Mouse (Mus musculus) neural tube, embryonic 10.5 days (tissue): ENCODE results near the gene 9130213A22Rik.

Experiments
- DNase-seq: peaks from one replicate; pipeline ENCODE4 v3.0.0-alpha.2; 2017; ENCODE audit warnings: low spot score; ENCODE audit errors: extremely low spot score

Gene 9130213A22Rik

DNA sequence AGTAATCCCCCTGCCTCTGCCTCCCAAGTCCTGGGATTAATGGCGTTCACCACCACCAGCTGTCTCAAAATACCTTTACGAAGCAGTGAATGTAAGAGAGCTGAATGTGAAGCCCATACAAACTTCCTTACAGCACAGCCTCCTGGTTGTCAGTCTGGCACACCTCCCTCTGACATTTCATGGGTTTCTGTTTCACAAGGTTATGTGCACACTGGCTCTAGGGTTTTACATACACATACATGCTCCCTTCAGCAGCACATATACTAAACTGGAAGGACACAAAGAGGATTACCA lies 47.7 kb downstream of the 9130213A22Rik start:
- no peak for DNase-seq

DNA sequence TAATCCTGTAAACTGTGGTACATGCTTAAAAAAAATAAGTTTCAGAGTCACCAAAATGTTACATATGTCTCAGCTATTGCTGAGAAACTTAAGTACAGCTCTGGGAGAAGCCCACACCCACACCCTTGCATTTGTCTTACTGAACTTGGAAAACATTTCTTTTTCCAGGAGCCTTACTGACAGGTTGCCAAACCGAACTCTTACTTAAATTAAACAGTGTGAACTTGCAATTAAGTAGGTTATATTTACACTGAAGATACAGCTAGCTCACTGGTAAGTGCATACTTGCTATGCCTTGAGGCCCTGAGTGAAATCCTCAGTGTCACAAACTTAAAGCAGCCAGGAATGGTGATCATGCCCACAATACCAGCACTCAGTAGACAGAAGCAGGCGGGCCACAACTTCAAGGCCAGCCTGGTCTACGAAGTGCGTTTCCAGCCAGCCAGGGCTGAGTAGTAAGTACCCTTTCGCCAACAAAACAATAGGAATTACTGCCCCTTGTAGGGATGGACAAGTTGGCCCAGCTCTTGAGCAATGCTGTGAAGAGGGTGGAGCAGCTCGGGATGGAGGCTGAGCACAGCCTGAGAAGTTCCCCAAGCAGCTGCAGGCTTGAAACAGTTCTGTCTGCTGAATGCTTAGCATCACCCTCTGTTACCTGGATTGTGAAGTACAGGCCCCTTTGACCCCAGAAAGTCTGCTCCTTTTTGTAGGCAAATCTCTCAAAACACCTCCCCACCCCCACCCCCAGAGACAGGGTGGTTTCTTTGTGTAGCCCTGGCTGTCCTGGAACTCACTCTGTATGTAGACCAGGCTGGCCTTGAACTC lies 48.2 kb downstream of the 9130213A22Rik start:
- no peak for DNase-seq

DNA sequence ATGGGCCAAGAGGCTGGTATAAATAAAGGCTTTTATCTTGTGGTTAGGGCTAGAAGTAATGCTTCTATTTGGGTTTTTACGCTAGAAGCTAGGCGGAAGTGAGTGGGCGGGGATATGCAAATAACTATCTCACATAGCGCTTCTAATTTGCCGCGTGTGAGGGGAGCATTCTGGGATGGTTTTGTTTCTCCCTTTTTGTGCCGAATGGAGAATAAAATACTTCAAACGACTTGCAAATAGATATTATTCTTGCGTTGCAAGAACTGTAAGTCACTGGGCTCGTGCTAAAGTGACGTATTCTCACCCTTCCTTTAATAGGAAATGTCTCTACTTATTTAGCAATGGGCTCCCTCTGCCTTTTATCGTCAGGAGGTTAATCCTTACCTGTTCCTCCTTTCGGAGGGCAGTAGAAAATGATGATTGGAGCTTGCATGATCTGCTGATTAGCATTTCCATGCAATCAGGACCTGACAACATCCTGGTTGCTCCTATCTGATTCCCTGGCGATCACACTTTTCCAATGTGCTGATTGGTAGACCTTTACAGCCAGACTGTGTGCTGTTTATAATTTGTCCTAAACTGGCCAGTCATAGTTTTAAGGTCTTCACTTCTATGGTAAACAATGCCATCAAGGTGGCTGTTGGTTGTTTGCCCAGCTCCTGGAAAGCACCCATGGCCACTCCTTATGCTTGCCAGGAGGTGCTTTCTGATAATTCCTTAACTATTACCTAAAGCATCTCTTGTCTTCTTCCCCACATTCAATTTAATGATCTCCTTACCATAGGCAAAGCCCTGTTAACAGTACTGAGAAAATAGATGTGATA lies 49.1 kb downstream of the 9130213A22Rik start:
- peak; percentile 78 for DNase-seq

DNA sequence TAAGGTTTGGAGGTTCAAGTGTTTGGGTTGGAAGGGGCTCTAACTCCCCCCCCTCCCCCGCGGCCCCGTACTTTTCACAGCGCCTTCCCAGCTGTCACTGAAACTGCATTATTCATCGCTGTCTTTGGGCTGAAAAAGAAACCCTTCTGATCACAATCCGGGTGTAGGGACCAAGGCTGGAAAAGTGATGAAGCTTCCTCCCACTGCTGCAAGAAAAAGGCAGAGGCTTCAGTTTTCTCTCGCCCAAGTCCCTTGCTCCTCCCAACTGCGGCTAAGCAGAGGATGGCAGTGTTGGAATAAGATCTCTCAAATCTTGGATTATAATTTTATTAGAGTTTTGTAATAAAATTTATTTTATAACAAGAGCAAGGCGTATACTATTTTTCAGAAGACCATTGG lies 49.7 kb downstream of the 9130213A22Rik start:
- no peak for DNase-seq

DNA sequence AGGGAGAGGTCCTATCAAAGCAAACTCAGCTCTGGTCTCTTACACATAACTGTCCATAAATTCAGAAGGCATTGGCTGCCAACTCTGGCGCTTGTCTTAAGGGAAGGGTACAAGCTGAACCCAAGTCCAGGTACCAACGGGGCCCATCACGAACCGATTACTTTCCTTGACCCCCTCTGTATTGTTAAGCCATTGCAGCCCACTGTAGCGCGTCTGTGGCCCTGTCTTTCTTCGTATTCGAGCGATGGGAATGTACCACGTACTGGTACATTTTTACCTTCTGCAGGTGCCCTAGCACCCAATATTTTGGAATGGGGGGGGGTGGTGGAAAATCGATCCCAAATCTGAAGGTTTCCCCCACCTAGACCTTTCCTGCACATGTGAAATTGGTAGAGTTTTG lies 50.2 kb downstream of the 9130213A22Rik start:
- DNase-seq: no peak

DNA sequence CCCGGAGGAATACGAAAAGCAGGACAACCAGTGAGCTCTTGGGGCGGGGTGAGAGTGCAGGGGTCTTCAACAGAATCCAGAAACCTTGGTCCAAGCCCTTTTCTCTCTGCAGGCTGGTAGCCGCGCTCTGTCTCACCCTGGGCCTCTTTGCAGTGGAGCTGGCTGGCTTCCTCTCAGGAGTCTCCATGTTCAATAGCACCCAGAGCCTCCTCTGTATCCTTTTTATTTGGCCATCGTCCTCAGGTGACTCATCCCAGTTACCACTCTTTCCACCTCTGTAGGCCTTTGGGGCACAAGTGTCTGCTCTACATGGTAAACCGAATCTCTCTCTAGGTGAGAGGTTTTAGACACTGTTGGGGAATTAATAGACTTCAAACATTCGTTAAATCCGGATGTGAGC lies 51.1 kb downstream of the 9130213A22Rik start:
- DNase-seq: no peak

DNA sequence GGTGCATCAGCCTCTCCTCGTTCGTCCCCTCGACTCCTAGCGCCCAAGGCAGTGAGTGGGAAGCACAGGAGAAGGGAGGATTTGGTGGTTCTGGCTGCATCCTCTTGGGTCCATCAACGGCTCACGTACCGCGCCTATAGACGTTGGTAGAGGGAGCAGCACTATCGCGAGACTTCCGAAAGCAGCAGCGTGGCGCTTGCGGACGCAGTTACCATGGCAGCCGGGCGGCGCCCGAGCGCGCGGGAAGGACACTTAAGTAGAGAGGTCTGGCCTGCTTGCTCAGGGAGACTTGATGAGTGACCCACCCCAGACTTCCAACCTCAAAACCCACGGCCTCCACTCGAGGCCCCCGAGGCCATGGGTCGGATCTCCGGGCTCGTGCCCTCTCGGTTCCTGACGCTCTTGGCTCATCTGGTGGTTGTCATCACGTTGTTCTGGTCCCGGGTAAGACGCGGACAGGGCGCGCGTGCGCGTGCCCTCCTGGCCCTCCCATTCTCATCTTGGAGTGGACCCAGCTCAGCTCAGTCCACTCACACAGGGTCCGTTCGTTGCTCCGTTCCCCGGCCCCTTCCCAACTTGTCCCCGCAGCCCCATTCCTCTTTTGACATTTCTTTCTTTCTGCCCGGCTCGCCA lies 51.7 kb downstream of the 9130213A22Rik start, which contains the start of gene Tmem107:
TSS of gene Tmem107 (plus strand) at position 217 of the 633 bp plus-strand sequence.
- peak; percentile 92 for DNase-seq

DNA sequence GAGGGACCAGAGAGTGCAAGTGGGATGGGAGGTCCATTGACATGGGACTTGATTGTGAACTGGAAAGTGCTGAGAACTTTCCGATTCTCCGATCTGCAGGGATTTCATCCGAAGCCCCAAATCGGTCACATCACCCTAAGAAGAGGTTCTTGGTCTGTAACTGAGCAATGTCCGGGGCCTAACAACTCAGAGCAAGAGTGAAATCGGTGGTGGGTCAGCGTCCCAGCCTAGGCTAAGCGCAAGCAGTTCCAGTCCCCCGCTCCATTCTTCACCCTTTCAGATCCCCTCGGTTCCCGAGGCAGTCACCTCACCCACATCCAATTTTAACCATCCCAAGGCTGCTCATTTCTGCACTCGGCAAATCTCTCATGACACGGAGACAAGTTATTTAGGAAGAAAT lies 52.3 kb downstream of the 9130213A22Rik start:
- DNase-seq: no peak
